Mouse (Mus musculus): Measurements from ENCODE around the gene Mrps17.

GRCm38 (mm10) chr5:129725774-129726392, 10.6 kb downstream of the Mrps17 start:
- no peak for TF ChIP-seq CTCF (IDR thresholded peaks at IDR 0.05; ENCODE audit: insufficient read depth, low read length)
- no peak for TF ChIP-seq POLR2A (IDR thresholded peaks at IDR 0.05; ENCODE audit: borderline replicate concordance, extremely low read depth, low read depth, low read length)
